Mouse (Mus musculus): Measurements from ENCODE around the gene Atp10b.

The Atp10b gene

GRCm38 (mm10) chr11:43199358-43199757, 49.7 kb downstream of the Atp10b start:
- in situ Hi-C loops (cut with MboI, MseI) = no loop called here

GRCm38 (mm10) chr11:43200089-43200488, 50.4 kb downstream of the Atp10b start:
- in situ Hi-C loops (cut with MboI, MseI) = no loop called here

GRCm38 (mm10) chr11:43203580-43203979, 53.9 kb downstream of the Atp10b start:
- in situ Hi-C loops (cut with MboI, MseI) = no loop called here

GRCm38 (mm10) chr11:43213134-43213533, 63.5 kb downstream of the Atp10b start:
- in situ Hi-C loops (cut with MboI, MseI) = loop anchor here (5.0 kb wide), 1 partner anchor 204 kb away; no protein-coding TSS in a partner anchor

- in situ Hi-C loops (cut with MboI, MseI) = loop anchor here (5.0 kb wide), 1 partner anchor 204 kb away; no protein-coding TSS in a partner anchor
Observed at GRCm38 (mm10) chr11:43213740-43214139, 64.1 kb downstream of the Atp10b start.

- in situ Hi-C loops (cut with MboI, MseI) = no loop called here
Observed at GRCm38 (mm10) chr11:43217021-43217420, 67.3 kb downstream of the Atp10b start.

- in situ Hi-C loops (cut with MboI, MseI) = no loop called here
Observed at GRCm38 (mm10) chr11:43230231-43230630, 80.6 kb downstream of the Atp10b start.

GRCm38 (mm10) chr11:43232073-43232472, 82.4 kb downstream of the Atp10b start:
- in situ Hi-C loops (cut with MboI, MseI) = no loop called here

- in situ Hi-C loops (cut with MboI, MseI) = no loop called here
Observed at GRCm38 (mm10) chr11:43236360-43237039, 86.8 kb downstream of the Atp10b start.

GRCm38 (mm10) chr11:43239804-43240203, 90.1 kb downstream of the Atp10b start:
- in situ Hi-C loops (cut with MboI, MseI) = no loop called here

GRCm38 (mm10) chr11:43253034-43253433, 103.4 kb downstream of the Atp10b start:
- in situ Hi-C loops (cut with MboI, MseI) = no loop called here

- in situ Hi-C loops (cut with MboI, MseI) = no loop called here
Observed at GRCm38 (mm10) chr11:43255262-43255661, 105.6 kb downstream of the Atp10b start.

- in situ Hi-C loops (cut with MboI, MseI) = no loop called here
Observed at GRCm38 (mm10) chr11:43257291-43257690, 107.6 kb downstream of the Atp10b start.

- in situ Hi-C loops (cut with MboI, MseI) = no loop called here
Observed at GRCm38 (mm10) chr11:43257781-43258180, 108.1 kb downstream of the Atp10b start.

- in situ Hi-C loops (cut with MboI, MseI) = loop anchor here (5.0 kb wide), 1 partner anchor 86 kb away; no protein-coding TSS in a partner anchor
Observed at GRCm38 (mm10) chr11:43263548-43264218, 114.0 kb downstream of the Atp10b start.

GRCm38 (mm10) chr11:43267505-43267904, 117.8 kb downstream of the Atp10b start:
- in situ Hi-C loops (cut with MboI, MseI) = no loop called here

- in situ Hi-C loops (cut with MboI, MseI) = no loop called here
Observed at GRCm38 (mm10) chr11:43269503-43270255, 120.0 kb downstream of the Atp10b start.

- in situ Hi-C loops (cut with MboI, MseI) = no loop called here
Observed at GRCm38 (mm10) chr11:43270256-43270806, 120.7 kb downstream of the Atp10b start.

- in situ Hi-C loops (cut with MboI, MseI) = no loop called here
Observed at GRCm38 (mm10) chr11:43273896-43274295, 124.2 kb downstream of the Atp10b start.

- in situ Hi-C loops (cut with MboI, MseI) = no loop called here
Observed at GRCm38 (mm10) chr11:43297584-43297983, 147.9 kb downstream of the Atp10b start.

- in situ Hi-C loops (cut with MboI, MseI) = no loop called here
Observed at GRCm38 (mm10) chr11:43311000-43311399, 161.3 kb downstream of the Atp10b start.

All from T-helper 2 cell (primary cell).